Mouse (Mus musculus): ENCODE results near the gene Hfe.

Gene Hfe

DNA sequence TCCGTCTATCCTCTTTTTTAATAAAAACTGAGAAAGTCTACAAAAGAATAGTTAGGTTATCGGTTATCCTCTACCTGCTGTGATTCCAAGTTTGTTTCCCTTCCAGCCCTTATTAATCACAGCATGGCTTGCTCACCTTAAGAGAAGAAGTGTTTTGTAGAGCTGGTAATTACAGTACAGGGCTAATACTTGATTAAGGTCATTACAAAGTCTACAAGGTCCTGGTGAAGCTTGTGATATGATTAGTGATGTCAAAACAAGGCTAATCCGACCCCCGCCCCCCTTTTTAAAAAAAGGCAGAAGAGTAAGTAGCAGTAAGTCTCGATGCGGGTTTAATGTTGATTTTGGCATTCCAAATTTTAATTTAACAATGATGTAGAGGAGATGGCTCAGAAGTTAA, 11.7 kb downstream of the Hfe start:
- in situ Hi-C loops (cut with MboI; ENCODE audit: low pct_unique_long_range_greater_than_20kb in 1 of 2, low sequenced_read_pairs in 2 of 2, unreplicated experiment in 1 of 2), result no loop called here

DNA sequence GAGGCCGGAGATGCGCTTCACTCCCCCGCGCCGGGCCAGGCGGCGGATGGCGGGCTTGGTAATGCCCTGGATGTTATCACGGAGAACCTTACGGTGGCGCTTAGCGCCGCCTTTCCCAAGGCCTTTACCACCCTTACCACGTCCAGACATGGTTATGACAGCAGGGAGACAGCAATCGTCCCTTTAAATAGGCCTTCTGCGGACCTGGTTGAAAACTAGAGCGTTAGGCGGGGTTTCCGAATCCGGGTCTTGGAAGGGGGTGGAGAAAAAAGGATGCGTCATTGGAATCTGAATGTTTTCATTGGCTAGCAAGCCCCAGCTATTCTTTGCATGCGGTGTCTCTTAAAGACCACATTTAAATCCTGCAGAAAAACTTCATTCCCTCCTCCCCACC, 12.4 kb downstream of the Hfe start, which contains the start of gene Hist1h4c:
Gene Hist1h4c, minus strand, starts transcription at position 155 of the 394 bp plus-strand sequence.
- in situ Hi-C loops (cut with MboI; ENCODE audit: low pct_unique_long_range_greater_than_20kb in 1 of 2, low sequenced_read_pairs in 2 of 2, unreplicated experiment in 1 of 2), result no loop called here

DNA sequence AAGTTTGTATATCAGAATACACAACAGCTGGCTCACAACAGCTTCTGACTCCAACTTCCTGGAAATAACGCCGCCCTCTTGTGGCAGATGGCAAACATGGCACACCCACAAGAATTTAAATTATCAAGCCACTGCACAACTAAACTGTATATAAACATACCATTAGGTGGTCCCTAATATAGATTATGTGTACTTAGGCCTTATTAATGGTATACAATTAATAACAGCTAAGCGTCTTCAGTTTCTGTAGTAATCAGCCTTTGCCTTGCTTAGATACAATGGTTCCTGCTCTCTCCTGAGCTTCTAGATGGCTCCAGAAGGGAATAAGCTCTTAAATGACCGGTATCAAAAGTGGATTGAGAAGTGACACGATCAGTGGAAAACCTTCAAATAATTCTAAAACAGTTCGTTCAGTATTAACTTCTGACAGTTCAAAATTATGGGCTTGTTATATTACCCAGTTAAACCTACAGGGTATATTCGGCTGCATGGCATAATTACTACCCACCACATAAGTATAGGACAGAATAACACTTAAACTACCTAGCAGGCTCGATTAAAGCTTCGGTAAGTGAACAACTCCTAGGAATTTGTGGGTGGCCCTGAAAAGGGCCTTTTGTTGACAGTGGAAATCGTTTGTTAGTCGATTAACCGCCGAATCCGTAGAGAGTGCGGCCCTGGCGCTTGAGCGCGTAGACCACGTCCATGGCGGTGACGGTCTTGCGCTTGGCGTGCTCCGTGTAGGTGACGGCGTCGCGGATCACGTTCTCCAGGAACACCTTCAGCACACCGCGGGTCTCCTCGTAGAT, 13.0 kb downstream of the Hfe start:
- in situ Hi-C loops (cut with MboI; ENCODE audit: low pct_unique_long_range_greater_than_20kb in 1 of 2, low sequenced_read_pairs in 2 of 2, unreplicated experiment in 1 of 2), result no loop called here

DNA sequence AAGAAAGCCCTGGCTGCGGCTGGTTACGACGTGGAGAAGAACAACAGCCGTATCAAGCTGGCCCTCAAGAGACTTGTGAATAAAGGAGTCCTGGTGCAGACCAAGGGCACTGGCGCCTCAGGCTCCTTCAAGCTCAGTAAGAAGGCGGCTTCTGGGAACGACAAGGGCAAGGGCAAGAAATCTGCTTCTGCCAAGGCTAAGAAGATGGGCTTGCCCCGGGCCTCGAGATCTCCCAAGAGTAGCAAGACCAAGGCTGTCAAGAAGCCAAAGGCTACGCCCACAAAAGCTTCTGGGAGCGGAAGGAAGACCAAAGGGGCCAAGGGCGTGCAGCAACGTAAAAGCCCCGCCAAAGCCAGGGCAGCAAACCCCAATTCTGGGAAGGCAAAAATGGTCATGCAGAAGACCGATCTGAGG, 14.6 kb downstream of the Hfe start:
- in situ Hi-C loops (cut with MboI; ENCODE audit: low pct_unique_long_range_greater_than_20kb in 1 of 2, low sequenced_read_pairs in 2 of 2, unreplicated experiment in 1 of 2), result no loop called here

DNA sequence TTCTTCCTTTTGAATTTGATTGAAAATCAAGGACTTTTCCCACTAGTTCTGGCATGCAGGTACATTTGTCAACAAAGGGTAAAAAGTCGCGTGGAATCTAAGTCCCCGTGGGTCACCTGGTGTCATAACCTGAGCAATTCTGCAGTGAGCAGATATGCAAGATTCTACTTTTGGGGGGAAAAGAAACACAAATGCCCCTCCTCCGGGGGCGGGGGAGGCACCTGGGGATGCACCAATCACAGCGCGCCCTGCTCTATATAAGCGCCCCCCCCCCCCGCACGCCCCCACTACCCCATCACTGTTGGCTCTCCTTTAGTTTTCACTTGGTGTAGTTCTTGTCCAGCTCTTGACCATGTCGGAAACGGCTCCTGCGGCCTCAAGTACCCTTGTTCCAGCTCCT, 15.1 kb downstream of the Hfe start, which contains the start of gene Hist1h1t:
Gene Hist1h1t, plus strand, starts transcription at position 301 of the 400 bp plus-strand sequence.
- in situ Hi-C loops (cut with MboI; ENCODE audit: low pct_unique_long_range_greater_than_20kb in 1 of 2, low sequenced_read_pairs in 2 of 2, unreplicated experiment in 1 of 2), result no loop called here

DNA sequence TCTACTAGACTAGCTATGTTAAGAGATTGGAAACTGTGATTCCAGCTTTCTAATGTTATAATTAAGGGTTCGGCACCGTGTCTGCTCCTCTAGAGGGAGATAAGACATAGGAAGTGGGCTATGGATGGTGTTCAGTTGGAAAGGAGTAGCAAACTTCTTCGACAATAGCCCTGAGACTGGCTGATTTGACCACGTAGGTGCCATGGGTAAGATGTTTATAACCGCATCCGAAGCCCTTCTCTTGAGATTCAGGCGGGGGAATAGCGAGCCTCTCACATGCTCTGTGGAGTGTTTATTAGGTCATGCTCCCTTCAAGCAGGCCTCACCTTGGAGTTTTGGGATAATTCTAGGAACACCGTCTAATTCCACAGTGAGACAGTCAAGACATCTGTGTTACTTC, 15.7 kb downstream of the Hfe start:
- in situ Hi-C loops (cut with MboI; ENCODE audit: low pct_unique_long_range_greater_than_20kb in 1 of 2, low sequenced_read_pairs in 2 of 2, unreplicated experiment in 1 of 2), result no loop called here

DNA sequence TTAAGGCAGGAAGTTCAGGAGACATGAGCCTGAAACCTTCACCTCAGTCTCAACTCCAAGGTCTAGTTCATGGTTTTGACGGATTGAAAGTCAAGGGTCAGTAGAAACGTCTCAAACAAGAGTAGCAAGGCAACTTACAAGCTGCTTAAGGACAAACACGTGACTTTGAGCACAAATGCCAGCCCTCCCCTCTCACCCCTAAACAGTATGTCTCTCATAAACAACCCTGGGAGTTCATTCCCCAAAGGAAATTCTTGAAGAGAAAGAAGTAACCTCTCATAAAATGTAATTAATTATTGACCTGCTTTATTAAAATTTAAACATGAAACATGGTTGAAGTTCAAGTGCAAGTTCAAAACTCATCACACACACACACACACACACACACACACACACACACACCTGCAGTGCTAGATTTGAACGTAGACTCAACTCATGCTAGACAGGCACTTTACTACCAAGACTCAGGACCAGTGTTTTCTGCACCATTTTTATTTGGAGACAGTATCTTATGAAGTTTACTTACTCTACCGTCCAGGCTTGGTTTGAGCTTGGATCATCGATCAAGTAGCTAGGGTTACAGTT, 16.7 kb downstream of the Hfe start:
- in situ Hi-C loops (cut with MboI; ENCODE audit: low pct_unique_long_range_greater_than_20kb in 1 of 2, low sequenced_read_pairs in 2 of 2, unreplicated experiment in 1 of 2), result no loop called here

DNA sequence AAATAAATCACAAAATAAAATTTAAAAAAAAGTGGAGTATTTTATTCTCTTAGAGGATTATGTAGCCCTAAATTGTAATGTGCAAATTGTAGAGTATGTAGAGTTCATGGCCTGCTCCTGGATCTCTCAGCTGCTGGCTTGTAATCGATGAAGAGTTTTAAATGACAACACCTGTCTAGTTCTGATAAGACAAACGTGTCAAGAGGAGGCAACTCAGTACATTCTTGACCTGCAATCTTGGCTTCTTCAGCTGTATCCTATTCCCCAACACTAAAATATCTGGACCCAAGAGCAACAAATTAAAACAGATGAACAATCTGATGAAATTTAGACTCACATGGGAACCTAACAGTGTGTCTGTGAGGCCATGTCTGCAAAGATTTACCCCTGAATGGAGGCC, 21.2 kb downstream of the Hfe start:
- in situ Hi-C loops (cut with MboI; ENCODE audit: low pct_unique_long_range_greater_than_20kb in 1 of 2, low sequenced_read_pairs in 2 of 2, unreplicated experiment in 1 of 2), result loop anchor here (10.0 kb wide), 2 partner anchors 45 to 65 kb away; partner anchors contain the start of genes Hist1h1c (in 1 of the 2), Hist1h1e (in 1 of the 2) and Hist1h2be (in 1 of the 2)

DNA sequence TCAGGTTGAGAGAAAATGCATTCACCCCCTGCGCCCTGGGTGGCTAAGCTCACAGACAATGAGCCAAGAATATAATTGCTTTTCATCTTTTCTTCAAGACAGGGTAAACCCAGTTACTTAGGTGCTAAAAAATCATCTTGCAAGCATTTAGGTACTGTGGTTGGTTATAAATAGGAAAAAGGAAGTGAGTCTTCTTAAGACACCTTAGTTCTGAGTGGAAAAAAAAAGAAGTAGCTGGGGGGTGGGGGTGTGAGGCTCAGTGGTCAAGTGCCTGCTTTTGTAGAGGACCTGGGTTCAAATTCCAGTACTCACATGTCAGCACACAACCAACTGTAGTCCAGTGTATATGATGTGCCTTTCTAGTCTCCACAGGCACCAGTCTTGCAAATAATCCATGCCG, 21.7 kb downstream of the Hfe start:
- in situ Hi-C loops (cut with MboI; ENCODE audit: low pct_unique_long_range_greater_than_20kb in 1 of 2, low sequenced_read_pairs in 2 of 2, unreplicated experiment in 1 of 2), result loop anchor here (10.0 kb wide), 2 partner anchors 46 to 64 kb away; partner anchors contain the start of genes Hist1h1c (in 1 of the 2), Hist1h1e (in 1 of the 2) and Hist1h2be (in 1 of the 2)

DNA sequence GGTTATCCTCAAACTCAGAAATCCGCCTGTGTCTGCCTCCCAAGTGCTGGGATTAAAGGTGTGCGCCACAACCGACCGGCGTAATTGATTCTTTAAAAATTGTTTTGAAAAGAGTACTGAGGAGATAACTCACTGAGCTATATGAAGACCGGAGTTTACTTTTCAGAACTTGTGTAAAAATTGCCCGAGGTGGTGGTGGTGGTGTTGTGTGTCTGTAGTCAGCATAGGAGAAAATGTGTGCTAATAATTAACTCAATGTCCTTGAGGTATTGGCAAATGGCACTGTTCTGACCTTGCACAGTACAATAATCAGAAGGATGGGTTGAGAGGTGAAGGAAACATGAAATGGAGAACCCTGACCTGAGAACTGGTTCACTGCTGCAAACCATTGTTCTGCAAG, 22.7 kb downstream of the Hfe start:
- in situ Hi-C loops (cut with MboI; ENCODE audit: low pct_unique_long_range_greater_than_20kb in 1 of 2, low sequenced_read_pairs in 2 of 2, unreplicated experiment in 1 of 2), result loop anchor here (10.0 kb wide), 2 partner anchors 47 to 63 kb away; partner anchors contain the start of genes Hist1h1c (in 1 of the 2), Hist1h1e (in 1 of the 2) and Hist1h2be (in 1 of the 2)

DNA sequence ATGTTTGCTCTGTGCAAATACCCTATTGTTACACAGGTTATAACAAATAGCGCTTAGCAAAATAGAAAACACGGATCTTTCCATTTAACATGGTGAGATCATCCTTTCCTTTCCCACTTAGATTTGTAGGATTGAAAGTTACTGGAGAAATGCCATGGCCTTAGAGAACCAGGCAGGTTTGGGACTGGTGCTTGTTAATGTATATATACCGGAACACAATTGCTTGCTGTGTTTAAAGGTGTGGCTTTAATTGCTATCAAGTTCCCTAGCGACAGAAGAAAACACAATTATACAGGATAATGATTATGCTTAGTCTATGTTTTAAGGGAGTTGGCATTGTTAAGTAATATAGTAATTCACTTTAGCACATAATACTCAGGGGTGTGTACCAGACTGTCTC, 23.5 kb downstream of the Hfe start:
- in situ Hi-C loops (cut with MboI; ENCODE audit: low pct_unique_long_range_greater_than_20kb in 1 of 2, low sequenced_read_pairs in 2 of 2, unreplicated experiment in 1 of 2), result loop anchor here (10.0 kb wide), 2 partner anchors 48 to 62 kb away; partner anchors contain the start of genes Hist1h1c (in 1 of the 2), Hist1h1e (in 1 of the 2) and Hist1h2be (in 1 of the 2)

DNA sequence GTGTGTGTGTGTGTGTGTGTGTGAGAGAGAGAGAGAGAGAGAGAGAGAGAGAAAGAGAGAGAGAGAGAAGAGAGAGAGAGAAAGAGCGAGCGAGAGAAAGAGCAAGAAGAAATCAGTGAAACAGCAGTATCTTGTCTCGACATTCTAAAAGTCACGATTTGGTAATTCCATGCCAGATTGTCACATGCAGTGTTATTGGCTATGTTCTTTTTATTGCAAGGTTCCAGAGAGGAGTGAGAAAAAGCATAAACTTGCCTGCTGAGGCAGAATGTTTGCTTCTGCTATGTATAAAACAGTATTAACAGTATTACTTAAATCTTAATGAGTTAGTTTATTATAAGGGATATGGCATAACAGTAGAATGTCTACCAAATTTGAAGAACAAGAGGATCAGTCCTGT, 24.7 kb downstream of the Hfe start:
- in situ Hi-C loops (cut with MboI; ENCODE audit: low pct_unique_long_range_greater_than_20kb in 1 of 2, low sequenced_read_pairs in 2 of 2, unreplicated experiment in 1 of 2), result loop anchor here (10.0 kb wide), 2 partner anchors 49 to 61 kb away; partner anchors contain the start of genes Hist1h1c (in 1 of the 2), Hist1h1e (in 1 of the 2) and Hist1h2be (in 1 of the 2)

DNA sequence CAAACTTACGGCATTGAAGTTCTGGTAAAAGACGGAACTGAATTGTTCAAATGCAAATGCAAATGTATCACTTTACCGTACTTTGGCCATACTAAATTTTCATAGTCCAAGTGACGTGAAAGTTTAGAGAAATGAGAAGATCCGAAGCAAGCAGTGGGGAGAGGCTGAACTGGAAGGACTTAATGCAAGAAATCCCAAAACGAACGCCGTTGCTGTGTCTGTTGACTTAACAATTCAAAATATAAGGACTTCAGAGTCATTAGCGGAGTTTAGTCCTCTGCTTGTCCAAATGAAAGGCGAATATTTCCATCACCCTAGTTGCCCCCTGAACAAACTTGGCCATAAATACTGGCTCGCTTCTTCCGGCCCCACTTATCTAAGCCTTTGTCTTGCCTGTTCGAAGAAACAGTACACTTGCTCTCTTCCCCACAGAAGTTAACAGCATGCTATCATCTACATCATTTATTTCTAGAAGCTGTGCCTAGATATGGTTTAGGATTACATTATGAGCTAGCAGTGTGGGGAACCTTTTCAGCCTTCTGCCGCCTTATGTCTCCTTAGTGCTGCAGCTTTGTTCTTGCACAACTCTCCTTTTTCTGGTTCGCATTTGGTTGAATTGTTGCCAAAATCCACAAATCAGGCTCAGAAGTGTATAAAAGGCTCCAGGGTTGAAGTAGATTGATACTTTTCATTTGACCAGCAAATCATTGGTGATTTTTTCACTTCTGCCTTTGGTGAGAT, 25.4 kb downstream of the Hfe start:
- in situ Hi-C loops (cut with MboI; ENCODE audit: low pct_unique_long_range_greater_than_20kb in 1 of 2, low sequenced_read_pairs in 2 of 2, unreplicated experiment in 1 of 2), result loop anchor here (10.0 kb wide), 2 partner anchors 50 to 60 kb away; partner anchors contain the start of genes Hist1h1c (in 1 of the 2), Hist1h1e (in 1 of the 2) and Hist1h2be (in 1 of the 2)

DNA sequence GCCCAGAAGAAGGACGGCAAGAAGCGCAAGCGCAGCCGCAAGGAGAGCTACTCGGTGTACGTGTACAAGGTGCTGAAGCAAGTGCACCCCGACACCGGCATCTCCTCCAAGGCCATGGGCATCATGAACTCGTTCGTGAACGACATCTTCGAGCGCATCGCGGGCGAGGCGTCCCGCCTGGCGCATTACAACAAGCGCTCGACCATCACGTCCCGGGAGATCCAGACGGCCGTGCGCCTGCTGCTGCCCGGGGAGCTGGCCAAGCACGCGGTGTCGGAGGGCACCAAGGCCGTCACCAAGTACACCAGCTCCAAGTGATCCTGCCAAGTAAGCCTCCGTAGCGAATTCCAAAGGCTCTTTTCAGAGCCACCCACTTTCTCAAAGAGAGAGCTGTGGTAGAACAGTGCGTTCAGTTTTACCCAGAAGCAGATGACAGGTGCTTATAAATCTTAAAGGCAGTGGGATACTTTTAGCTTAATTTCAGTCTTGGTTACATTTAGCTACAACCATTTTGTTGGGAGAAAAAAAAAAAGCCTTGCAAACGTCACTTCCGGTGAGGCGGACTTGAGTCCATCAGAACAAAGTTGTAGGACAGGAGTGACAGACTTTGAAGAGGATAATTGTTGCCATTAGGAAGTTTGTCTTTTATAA, 26.2 kb downstream of the Hfe start:
- in situ Hi-C loops (cut with MboI; ENCODE audit: low pct_unique_long_range_greater_than_20kb in 1 of 2, low sequenced_read_pairs in 2 of 2, unreplicated experiment in 1 of 2), result loop anchor here (10.0 kb wide), 2 partner anchors 50 to 60 kb away; partner anchors contain the start of genes Hist1h1c (in 1 of the 2), Hist1h1e (in 1 of the 2) and Hist1h2be (in 1 of the 2)

DNA sequence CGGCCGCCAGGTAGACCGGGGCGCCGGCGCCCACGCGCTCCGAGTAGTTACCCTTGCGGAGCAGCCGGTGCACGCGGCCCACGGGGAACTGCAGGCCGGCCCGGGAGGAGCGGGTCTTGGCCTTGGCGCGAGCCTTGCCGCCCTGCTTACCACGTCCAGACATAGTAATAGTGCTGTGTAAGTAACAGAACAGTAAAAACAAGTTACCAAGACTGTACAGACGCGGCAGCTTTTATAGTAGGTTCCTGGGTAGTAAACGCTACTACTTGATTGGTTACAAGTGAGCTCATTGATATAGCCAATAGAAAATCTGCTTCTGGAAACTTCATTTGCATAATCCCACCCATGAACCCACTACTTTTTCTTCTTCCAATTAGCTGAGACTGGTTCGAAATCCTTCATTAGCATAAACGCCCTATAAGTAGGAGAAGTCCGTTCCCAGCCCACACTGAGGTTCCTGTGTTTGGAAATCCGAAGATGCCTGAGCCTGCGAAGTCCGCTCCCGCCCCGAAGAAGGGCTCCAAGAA, 26.8 kb downstream of the Hfe start, which contains the start of the genes Hist1h2ac and Hist1h2bc:
Gene Hist1h2ac, minus strand, starts transcription at position 194 of the 527 bp plus-strand sequence.
Gene Hist1h2bc, plus strand, starts transcription at position 445 of the 527 bp plus-strand sequence.
- in situ Hi-C loops (cut with MboI; ENCODE audit: low pct_unique_long_range_greater_than_20kb in 1 of 2, low sequenced_read_pairs in 2 of 2, unreplicated experiment in 1 of 2), result loop anchor here (10.0 kb wide), 2 partner anchors 51 to 59 kb away; partner anchors contain the start of genes Hist1h1c (in 1 of the 2), Hist1h1e (in 1 of the 2) and Hist1h2be (in 1 of the 2)

DNA sequence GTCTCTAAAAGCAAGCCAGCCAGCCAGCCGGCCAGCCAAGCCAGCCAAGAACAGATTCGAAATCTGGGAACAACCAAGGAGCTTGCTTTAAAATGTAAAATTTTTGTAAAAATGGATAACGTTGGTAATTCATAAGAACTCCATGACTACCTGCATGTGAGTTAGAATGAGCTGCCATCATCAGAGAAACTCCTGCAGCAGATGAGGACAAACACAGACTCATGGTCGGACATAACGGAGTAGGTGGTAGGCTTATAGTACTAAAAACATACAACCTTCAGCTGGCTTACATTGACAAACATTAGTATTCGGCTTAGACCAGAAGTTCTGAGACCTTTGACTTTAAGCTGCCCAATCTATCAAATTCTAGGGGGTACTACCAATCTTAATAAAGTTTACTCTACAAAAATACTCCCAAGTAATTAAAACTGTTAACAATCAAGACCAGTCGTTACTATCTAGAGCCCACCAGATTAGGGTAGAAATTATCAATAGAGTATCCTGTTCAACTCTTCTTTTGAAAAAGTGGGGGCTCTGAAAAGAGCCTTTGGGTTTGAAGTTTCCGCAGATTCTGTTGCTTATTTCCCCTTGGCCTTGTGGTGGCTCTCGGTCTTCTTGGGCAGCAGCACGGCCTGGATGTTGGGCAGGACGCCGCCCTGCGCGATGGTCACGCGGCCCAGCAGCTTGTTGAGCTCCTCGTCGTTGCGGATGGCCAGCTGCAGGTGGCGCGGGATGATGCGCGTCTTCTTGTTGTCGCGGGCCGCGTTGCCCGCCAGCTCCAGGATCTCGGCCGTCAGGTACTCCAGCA, 27.5 kb downstream of the Hfe start:
- in situ Hi-C loops (cut with MboI; ENCODE audit: low pct_unique_long_range_greater_than_20kb in 1 of 2, low sequenced_read_pairs in 2 of 2, unreplicated experiment in 1 of 2), result loop anchor here (10.0 kb wide), 2 partner anchors 52 to 58 kb away; partner anchors contain the start of genes Hist1h1c (in 1 of the 2), Hist1h1e (in 1 of the 2) and Hist1h2be (in 1 of the 2)

Data from mouse embryonic stem cell (cell line).